Mouse (Mus musculus) liver, adult 2 months (tissue): ENCODE measurements around the gene Prkcg.
A peak's percentile ranks its signal among the peaks of the same experiment; 100 is the strongest.

ENCODE experiments used
- CTCF ChIP-seq: fragments of 200-500 bp; IDR thresholded peaks from 2 replicates; pipeline ENCODE4 v1.5.1; 2011; ENCODE audit warnings: low read depth, low read length, control low read depth
- POLR2A ChIP-seq: fragments of 200-500 bp; IDR thresholded peaks from 2 replicates; pipeline ENCODE4 v1.6.1; 2011; ENCODE audit warnings: low read length, control low read depth; ENCODE audit not compliant: insufficient read depth; ENCODE audit errors: extremely low read depth

DNA sequence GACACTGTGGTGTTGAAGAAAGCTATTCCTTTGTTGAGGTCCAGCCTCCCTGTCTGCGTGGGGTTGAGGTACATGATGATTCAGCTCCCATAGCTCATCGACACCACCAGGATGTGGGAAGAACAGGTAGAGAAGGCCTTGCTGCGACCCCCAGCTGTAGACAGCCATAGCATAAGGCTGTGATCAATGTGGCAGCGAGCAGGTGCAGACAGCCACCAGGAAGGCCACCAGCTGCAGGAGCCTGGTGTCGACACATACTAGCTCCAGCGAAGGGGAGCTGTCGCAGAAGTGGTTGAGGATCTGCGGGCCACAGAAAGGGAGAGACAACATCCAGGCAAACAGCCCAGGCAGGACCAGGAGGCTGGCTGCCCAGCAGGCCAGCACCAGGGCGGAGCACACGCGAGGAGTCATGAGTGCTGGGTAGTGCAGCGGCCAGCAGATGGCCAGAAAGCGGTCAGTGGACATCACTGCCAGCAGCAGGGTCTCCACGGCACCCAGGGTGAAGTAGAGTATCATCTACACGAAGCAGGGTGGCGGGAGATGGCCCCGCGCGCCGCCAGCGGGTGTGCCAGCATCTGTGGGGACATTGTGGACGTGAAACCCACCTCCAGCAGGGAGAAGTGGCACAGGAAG lies 24.5 kb upstream of the Prkcg start:
- TF ChIP-seq POLR2A (no peak), CTCF (peak; percentile 53)
